Mouse (Mus musculus): ENCODE data around the gene Sec16a. TPM values are rescaled to one million over a fixed set of nuclear protein-coding genes. Genes with fewer than 3 reads are reported as not detected.

The Sec16a gene
- polyA plus RNA-seq, 1 experiment from 2014 or later, result 49.4 TPM

DNA sequence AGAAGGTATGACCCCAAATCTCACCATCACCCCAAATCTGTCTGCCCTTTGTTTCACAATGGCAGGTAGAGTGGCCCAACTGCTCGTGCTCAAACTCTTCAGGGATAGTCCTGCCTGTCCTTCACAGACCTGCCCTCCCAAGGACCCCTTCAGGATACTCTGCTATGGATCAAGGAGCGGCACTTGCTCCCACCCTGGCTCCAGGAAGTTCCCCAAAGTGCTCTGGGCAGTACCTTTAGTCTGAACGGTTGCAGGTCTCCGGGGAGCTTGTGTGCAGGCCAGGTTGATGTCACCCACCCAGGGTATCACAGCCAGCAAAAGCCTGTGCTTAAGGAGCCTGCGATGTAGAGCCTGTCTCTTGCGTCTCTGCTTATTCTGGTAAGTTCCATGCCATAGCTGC is 77.1 kb downstream of the Sec16a start:
- in situ Hi-C loops (cut with MboI; ENCODE audit: low pct_unique_long_range_greater_than_20kb), result no loop called here
- ATAC-seq (no peak), DNase-seq (ENCODE audit: low read depth, low spot score) (no peak)
- no peak for TF ChIP-seq CTCF (IDR thresholded peaks at IDR 0.05)
- POLR2A ChIA-PET, result no interaction called here
- CTCF ChIA-PET, result no interaction called here
- no peaks in the 10 kb centered on the region for H3K27me3 ChIP-seq

DNA sequence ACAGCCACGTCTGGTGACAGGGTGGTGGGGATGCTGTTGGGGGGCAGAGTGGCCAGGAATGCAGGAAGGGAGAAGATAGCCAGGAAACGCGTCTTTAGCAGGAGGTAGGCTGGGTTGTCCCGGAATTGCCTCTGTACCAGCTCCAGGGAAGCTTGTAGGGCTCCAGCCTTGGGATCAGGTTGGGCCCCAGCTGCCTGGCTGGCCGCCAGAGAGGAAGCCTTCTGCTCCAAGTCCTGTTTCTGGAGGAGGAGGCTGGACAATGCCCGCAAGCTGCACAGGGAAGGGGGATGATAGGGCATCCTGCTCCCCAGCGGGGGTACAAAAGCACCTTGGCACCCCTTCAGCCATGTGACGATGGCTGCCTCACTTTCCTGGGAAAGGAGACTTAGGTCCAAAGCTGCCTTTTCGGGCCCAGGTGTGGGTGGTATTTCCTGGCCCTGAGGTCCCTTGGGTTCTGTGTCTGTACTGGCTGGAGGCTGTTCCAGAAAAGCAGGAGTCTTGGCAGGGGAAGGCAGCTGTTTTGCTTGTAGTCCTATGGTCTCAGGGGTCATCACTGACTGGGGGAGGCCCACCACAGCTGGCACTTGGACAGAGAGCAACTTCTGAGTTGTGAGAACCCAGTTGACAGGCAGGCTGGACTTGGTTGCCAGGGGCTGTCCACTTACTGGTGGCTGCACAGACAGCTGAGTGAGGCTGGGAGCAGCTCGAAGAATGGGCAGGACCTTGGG is 80.1 kb downstream of the Sec16a start:
- no peak for TF ChIP-seq CTCF (IDR thresholded peaks at IDR 0.05)
- ChIA-PET POLR2A (no interaction called here), CTCF (interaction anchor here (1.1 to 1.4 kb wide), 2 partner anchors 12 to 13 kb away, joined by 3 to 4 read pairs; partner anchors contain the start of gene Dnlz)
- no peaks in the 10 kb centered on the region for H3K27me3 ChIP-seq
- in situ Hi-C loops (cut with MboI; ENCODE audit: low pct_unique_long_range_greater_than_20kb), result no loop called here
- DNase-seq (ENCODE audit: low read depth, low spot score) (no peak), ATAC-seq (no peak)

DNA sequence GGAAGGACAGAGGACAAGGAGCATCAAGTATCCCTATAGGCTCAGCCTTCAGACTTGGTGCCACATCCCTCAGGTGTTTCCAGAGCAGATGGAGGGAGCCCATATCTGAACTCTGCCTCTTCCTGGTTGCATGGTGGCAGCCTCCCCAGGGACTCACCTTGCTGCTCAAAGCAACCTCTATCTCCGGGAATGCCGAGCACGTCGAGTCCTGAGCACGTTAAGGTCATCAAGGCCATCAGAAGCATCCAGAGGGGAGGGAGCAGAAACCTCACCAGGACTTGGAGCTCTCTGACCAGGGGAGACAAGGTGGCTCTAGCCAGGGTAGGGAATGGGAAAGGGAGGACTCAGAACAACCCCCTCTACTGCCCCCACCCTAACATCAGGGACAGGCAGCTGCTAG is 81.5 kb downstream of the Sec16a start:
- in situ Hi-C loops (cut with MboI; ENCODE audit: low pct_unique_long_range_greater_than_20kb), result no loop called here
- TF ChIP-seq CTCF (IDR thresholded peaks at IDR 0.05), result no peak
- H3K27me3 ChIP-seq, result no peaks in the 10 kb centered on the region
- DNase-seq (ENCODE audit: low read depth, low spot score), result no peak
- POLR2A ChIA-PET, result no interaction called here
- ATAC-seq, result no peak
- CTCF ChIA-PET, result interaction anchor here (1.4 kb wide), 1 partner anchor 13 kb away, joined by 4 read pairs; no protein-coding TSS in a partner anchor

DNA sequence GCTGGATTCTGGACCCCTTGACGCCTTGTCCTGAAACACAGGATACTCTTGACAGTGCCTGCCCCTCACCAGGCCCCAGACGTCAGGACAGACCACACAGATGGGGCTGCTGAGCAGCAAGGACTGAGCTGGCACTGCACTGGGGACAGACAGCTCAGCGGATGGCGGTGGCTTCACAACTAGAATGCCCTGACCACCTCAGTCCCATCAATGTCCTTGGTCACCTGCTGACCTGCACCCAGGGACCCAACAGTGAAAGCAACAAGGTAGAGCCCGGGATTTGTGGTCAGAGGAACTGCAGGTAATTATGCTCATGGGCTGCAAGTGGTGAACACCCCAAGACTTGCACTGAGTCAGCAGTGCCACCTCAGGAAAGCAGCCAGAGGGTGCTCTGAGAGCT is 82.0 kb downstream of the Sec16a start:
- ATAC-seq (no peak), DNase-seq (ENCODE audit: low read depth, low spot score) (no peak)
- H3K27me3 ChIP-seq, result no peaks in the 10 kb centered on the region
- ChIA-PET CTCF (interaction anchor here (1.4 kb wide), 1 partner anchor 13 kb away, joined by 4 read pairs; no protein-coding TSS in a partner anchor), POLR2A (no interaction called here)
- TF ChIP-seq CTCF (IDR thresholded peaks at IDR 0.05), result no peak
- in situ Hi-C loops (cut with MboI; ENCODE audit: low pct_unique_long_range_greater_than_20kb), result no loop called here

DNA sequence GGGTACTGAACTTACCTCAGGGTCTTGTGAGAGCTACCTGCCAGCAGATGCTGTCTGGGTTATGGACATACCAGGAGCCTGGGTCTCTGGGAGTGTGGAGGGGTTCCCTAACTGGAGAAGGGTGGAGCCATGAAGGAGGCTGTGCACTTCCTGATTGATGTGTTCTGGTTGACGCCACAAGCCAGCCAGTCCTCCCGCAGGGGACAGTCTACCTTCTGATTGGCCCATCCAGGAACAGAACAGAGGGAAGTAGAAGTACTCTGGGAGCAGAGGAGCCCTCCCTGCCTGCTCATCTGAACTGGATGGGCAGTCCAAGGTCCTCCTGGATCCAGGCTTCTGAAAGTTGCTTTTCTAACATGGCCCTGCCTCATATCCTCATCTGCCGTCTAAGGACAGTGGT is 84.2 kb downstream of the Sec16a start, which contains the start of gene Card9:
Gene Card9, minus strand, starts transcription at position 147 of the 400 bp plus-strand sequence.
- ATAC-seq, result no peak
- in situ Hi-C loops (cut with MboI; ENCODE audit: low pct_unique_long_range_greater_than_20kb), result no loop called here
- ChIA-PET CTCF (interaction anchor here (1.9 kb wide), 1 partner anchor 12 kb away, joined by 6 read pairs; no protein-coding TSS in a partner anchor), POLR2A (no interaction called here)
- no peaks in the 10 kb centered on the region for H3K27me3 ChIP-seq
- DNase-seq (ENCODE audit: low read depth, low spot score), result no peak
- TF ChIP-seq CTCF (IDR thresholded peaks at IDR 0.05), result no peak

DNA sequence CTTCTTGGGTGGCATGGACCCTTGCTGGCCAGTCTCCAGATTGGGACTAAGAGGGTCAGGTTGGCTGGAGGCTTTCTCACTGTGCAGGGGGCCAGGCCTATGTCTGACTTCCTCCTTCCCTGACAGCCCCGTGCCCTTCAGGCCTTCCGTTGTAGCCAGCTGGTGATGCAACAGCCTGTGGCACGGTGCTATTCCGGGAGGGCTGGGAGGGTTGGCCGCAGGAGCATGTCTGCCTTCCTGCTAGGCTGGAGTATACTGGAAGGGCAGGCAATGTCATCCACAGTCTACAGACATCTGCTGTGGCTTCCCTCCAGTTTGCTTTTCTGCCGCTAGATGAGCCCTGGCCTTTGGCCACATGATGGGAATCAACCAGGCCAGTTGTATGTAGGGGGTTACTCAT is 85.0 kb downstream of the Sec16a start:
- no peaks in the 10 kb centered on the region for H3K27me3 ChIP-seq
- in situ Hi-C loops (cut with MboI; ENCODE audit: low pct_unique_long_range_greater_than_20kb), result no loop called here
- no peak for TF ChIP-seq CTCF (IDR thresholded peaks at IDR 0.05)
- ChIA-PET POLR2A (interaction anchor here (0.6 kb wide), 1 partner anchor 123 kb away, joined by 3 read pairs; no protein-coding TSS in a partner anchor), CTCF (interaction anchor here (0.6 kb wide), 1 partner anchor 38 kb away, joined by 3 read pairs; no protein-coding TSS in a partner anchor)
- DNase-seq (ENCODE audit: low read depth, low spot score) (no peak), ATAC-seq (no peak)

Other genes with a start within 250 kb of the Sec16a start
- gene Lhx3, start 236.9 kb downstream of the Sec16a start, polyA plus RNA-seq (2021), result not detected
- gene Qsox2, start 207.7 kb downstream of the Sec16a start, polyA plus RNA-seq (2021), result 35.9 TPM
- 0.03 TPM for gene Ccdc187, start 150.7 kb downstream of the Sec16a start, polyA plus RNA-seq (2021)
- gene Gpsm1, start 129.7 kb downstream of the Sec16a start, polyA plus RNA-seq (2021), result 23.3 TPM
- 19.3 TPM for gene Dnlz, start 93.1 kb downstream of the Sec16a start, polyA plus RNA-seq (2021)
- 0.50 TPM for gene Card9, start 84.3 kb downstream of the Sec16a start, polyA plus RNA-seq (2021)
- gene Snapc4, start 64.6 kb downstream of the Sec16a start, polyA plus RNA-seq (2021), result 32.7 TPM
- 89.9 TPM for gene Entr1, start 55.9 kb downstream of the Sec16a start, polyA plus RNA-seq (2021)
- gene Pmpca, start 55.9 kb downstream of the Sec16a start, polyA plus RNA-seq (2021), result 99.2 TPM
- gene Inpp5e, start 36.0 kb downstream of the Sec16a start, polyA plus RNA-seq (2021), result 31.6 TPM
- gene Notch1, start 71.4 kb upstream of the Sec16a start, polyA plus RNA-seq (2021), result 7.6 TPM
- gene Egfl7, start 134.8 kb upstream of the Sec16a start, polyA plus RNA-seq (2021), result 9.4 TPM
- gene Gm20532, start 141.4 kb upstream of the Sec16a start, polyA plus RNA-seq (2021), result not detected
- 41.6 TPM for gene Agpat2, start 159.2 kb upstream of the Sec16a start, polyA plus RNA-seq (2021)
- 57.3 TPM for gene Fam69b, start 183.2 kb upstream of the Sec16a start, polyA plus RNA-seq (2021)
- gene Lcn4, start 226.1 kb upstream of the Sec16a start, polyA plus RNA-seq (2021), result not detected

Data from Patski (cell line).